Mouse (Mus musculus) heart, embryonic 10.5 days (tissue): Measurements from ENCODE around the gene Mta3. TPM values are rescaled to one million over a fixed set of nuclear protein-coding genes. Genes with fewer than 3 reads are reported as not detected.

Experiments used
- DNase-seq: peaks from one replicate; pipeline ENCODE4 v3.0.0-alpha.2; 2017; ENCODE audit warnings: low spot score
- H3K27ac ChIP-seq: fragments of 300-500 bp; sonication (generic); 2 replicates; pipeline ENCODE4 v1.5.1; 2016; ENCODE audit warnings: mild to moderate bottlenecking
- H3K27me3 ChIP-seq: fragments of 300-500 bp; sonication (generic); 2 replicates; pipeline ENCODE4 v1.6.1; 2016; ENCODE audit warnings: mild to moderate bottlenecking; ENCODE audit not compliant: poor library complexity, insufficient read depth, severe bottlenecking
- H3K36me3 ChIP-seq: fragments of 300-500 bp; sonication (generic); 2 replicates; pipeline ENCODE4 v1.6.1; 2016; ENCODE audit warnings: mild to moderate bottlenecking, moderate library complexity
- H3K4me1 ChIP-seq: fragments of 300-500 bp; sonication (generic); 2 replicates; pipeline ENCODE4 v1.6.1; 2016; ENCODE audit warnings: mild to moderate bottlenecking
- H3K4me3 ChIP-seq: fragments of 300-500 bp; sonication (generic); 2 replicates; pipeline ENCODE4 v1.5.1; 2016; ENCODE audit warnings: mild to moderate bottlenecking, moderate library complexity
- H3K9me3 ChIP-seq: fragments of 300-500 bp; sonication (generic); 2 replicates; pipeline ENCODE4 v1.6.1; 2016; ENCODE audit warnings: mild to moderate bottlenecking, moderate library complexity
- WGBS: fragments of 180-500 bp; shearing (Covaris S2); methylation state at CpG from one replicate; pipeline ENCODE4 v1.1.7; 2016; 5-methylcytosine and 5-hydroxymethylcytosine counted together
- polyA plus RNA-seq: library from polyadenylated mRNA; unstranded; fragments of >200 nt; fragmentation: Nextera tagmentation; extraction: Ambion mirVana; gene quantifications from 2 replicates; pipeline ENCODE4 v1.2.1, GENCODE M21; 2016

The Mta3 gene
- polyA plus RNA-seq: 45.7 and 50.5 TPM in 2 replicates

GRCm38 (mm10) chr17:83706116-83706593 lies at the start of gene Mta3:
TSS of gene Mta3 (plus strand) at chr17:83706163.
- H3K9me3 ChIP-seq: no peaks in the 10 kb centered on the region
- H3K27me3 ChIP-seq: no peaks in the 10 kb centered on the region
- peaks cover 19% of the 10 kb centered on the region; the same call in 1 of the 2 replicates for H3K36me3 ChIP-seq
- peaks cover 22% of the 10 kb centered on the region for H3K4me1 ChIP-seq
- under 1% methylated on average over 30 of the region's 56 CpGs for WGBS
- DNase-seq: peak; percentile 83
- H3K27ac ChIP-seq: peak within 1 kb of the TSS; percentile 100
- H3K4me3 ChIP-seq: peak within 1 kb of the TSS; percentile 98

- DNase-seq: no peak
- Histone ChIP-seq H3K27ac (peak overlapping the region; percentile 36; the same call in 1 of the 2 replicates), H3K4me3 (no peak overlapping the region), H3K36me3 (no peaks in the 10 kb centered on the region), H3K9me3 (no peaks in the 10 kb centered on the region), H3K27me3 (no peaks in the 10 kb centered on the region), H3K4me1 (0 out of 2 replicates have a peak, but pooled peaks cover 12% of the 10 kb centered on the region)
- 83% methylated on average over 9 of the region's 9 CpGs for WGBS
Measured at GRCm38 (mm10) chr17:83657375-83657774, 48.6 kb upstream of the Mta3 start.

- H3K9me3 ChIP-seq: no peaks in the 10 kb centered on the region
- H3K36me3 ChIP-seq: no peaks in the 10 kb centered on the region
- no peaks in the 10 kb centered on the region for H3K27me3 ChIP-seq
- no peak overlapping the region for H3K4me3 ChIP-seq
- WGBS: 43% methylated on average over 1 of the region's 1 CpGs
- H3K4me1 ChIP-seq: 0 out of 2 replicates have a peak, but pooled peaks cover 12% of the 10 kb centered on the region
- DNase-seq: peak; percentile 82
- 0 out of 2 replicates have a peak overlapping the region, but pooled peaks have one; percentile 60 for H3K27ac ChIP-seq
Measured at GRCm38 (mm10) chr17:83658943-83659342, 47.0 kb upstream of the Mta3 start.

GRCm38 (mm10) chr17:83664761-83665160 lies 41.2 kb upstream of the Mta3 start:
- no peak overlapping the region for H3K27ac ChIP-seq
- no peaks in the 10 kb centered on the region for H3K36me3 ChIP-seq
- 48% methylated on average over 8 of the region's 8 CpGs for WGBS
- no peak for DNase-seq
- 0 out of 2 replicates have a peak, but pooled peaks cover 5% of the 10 kb centered on the region for H3K4me1 ChIP-seq
- H3K27me3 ChIP-seq: no peaks in the 10 kb centered on the region
- no peak overlapping the region for H3K4me3 ChIP-seq
- no peaks in the 10 kb centered on the region for H3K9me3 ChIP-seq

GRCm38 (mm10) chr17:83666597-83667287 lies 39.2 kb upstream of the Mta3 start:
- Histone ChIP-seq H3K4me1 (0 out of 2 replicates have a peak, but pooled peaks cover 5% of the 10 kb centered on the region), H3K27ac (peak overlapping the region; percentile 52; the same call in 1 of the 2 replicates)
- WGBS: 45% methylated on average over 13 of the region's 13 CpGs

GRCm38 (mm10) chr17:83667934-83668690 lies 37.9 kb upstream of the Mta3 start:
- no peak overlapping the region for H3K4me3 ChIP-seq
- WGBS: 68% methylated on average over 3 of the region's 3 CpGs
- H3K4me1 ChIP-seq: 0 out of 2 replicates have a peak, but pooled peaks cover 5% of the 10 kb centered on the region
- no peaks in the 10 kb centered on the region for H3K9me3 ChIP-seq
- H3K36me3 ChIP-seq: no peaks in the 10 kb centered on the region
- H3K27me3 ChIP-seq: no peaks in the 10 kb centered on the region
- DNase-seq: no peak
- no peak overlapping the region for H3K27ac ChIP-seq

More at GRCm38 (mm10) chr17:83666597-83667287, 39.2 kb upstream of the Mta3 start:
- Histone ChIP-seq H3K27me3 (no peaks in the 10 kb centered on the region), H3K4me3 (no peak overlapping the region), H3K9me3 (no peaks in the 10 kb centered on the region), H3K36me3 (no peaks in the 10 kb centered on the region)
- peak; percentile 90 for DNase-seq

GRCm38 (mm10) chr17:83672685-83673084 lies 33.3 kb upstream of the Mta3 start:
- 79% methylated on average over 4 of the region's 4 CpGs for WGBS
- no peak for DNase-seq
- no peaks in the 10 kb centered on the region for H3K4me1 ChIP-seq
- H3K9me3 ChIP-seq: no peaks in the 10 kb centered on the region
- H3K27ac ChIP-seq: no peak overlapping the region
- H3K27me3 ChIP-seq: no peaks in the 10 kb centered on the region
- no peak overlapping the region for H3K4me3 ChIP-seq
- no peaks in the 10 kb centered on the region for H3K36me3 ChIP-seq

GRCm38 (mm10) chr17:83677370-83677769 lies 28.6 kb upstream of the Mta3 start:
- 81% methylated on average over 1 of the region's 1 CpGs for WGBS
- no peak overlapping the region for H3K27ac ChIP-seq
- H3K4me3 ChIP-seq: no peak overlapping the region
- H3K9me3 ChIP-seq: no peaks in the 10 kb centered on the region
- no peak for DNase-seq
- H3K27me3 ChIP-seq: no peaks in the 10 kb centered on the region
- no peaks in the 10 kb centered on the region for H3K4me1 ChIP-seq
- H3K36me3 ChIP-seq: no peaks in the 10 kb centered on the region

GRCm38 (mm10) chr17:83681977-83682376 lies 24.0 kb upstream of the Mta3 start:
- 61% methylated on average over 7 of the region's 7 CpGs for WGBS
- no peak overlapping the region for H3K4me3 ChIP-seq

GRCm38 (mm10) chr17:83684475-83684874 lies 21.5 kb upstream of the Mta3 start:
- Histone ChIP-seq H3K4me3 (no peak overlapping the region), H3K27ac (no peak overlapping the region), H3K4me1 (no peaks in the 10 kb centered on the region), H3K9me3 (no peaks in the 10 kb centered on the region), H3K36me3 (no peaks in the 10 kb centered on the region), H3K27me3 (no peaks in the 10 kb centered on the region)
- DNase-seq: no peak
- 82% methylated on average over 7 of the region's 7 CpGs for WGBS

More at GRCm38 (mm10) chr17:83681977-83682376, 24.0 kb upstream of the Mta3 start:
- no peaks in the 10 kb centered on the region for H3K36me3 ChIP-seq
- H3K27me3 ChIP-seq: no peaks in the 10 kb centered on the region
- no peak overlapping the region for H3K27ac ChIP-seq
- H3K4me1 ChIP-seq: no peaks in the 10 kb centered on the region
- no peak for DNase-seq
- no peaks in the 10 kb centered on the region for H3K9me3 ChIP-seq

- Histone ChIP-seq H3K9me3 (no peaks in the 10 kb centered on the region), H3K4me1 (peaks cover 17% of the 10 kb centered on the region), H3K27me3 (no peaks in the 10 kb centered on the region), H3K36me3 (no peaks in the 10 kb centered on the region), H3K27ac (peak overlapping the region; percentile 77), H3K4me3 (no peak overlapping the region)
- DNase-seq: peak; percentile 76
- 29% methylated on average over 2 of the region's 2 CpGs for WGBS
Measured at GRCm38 (mm10) chr17:83690418-83690817, 15.5 kb upstream of the Mta3 start.

GRCm38 (mm10) chr17:83691379-83691778 lies 14.6 kb upstream of the Mta3 start:
- Histone ChIP-seq H3K9me3 (no peaks in the 10 kb centered on the region), H3K27me3 (no peaks in the 10 kb centered on the region), H3K4me1 (peaks cover 17% of the 10 kb centered on the region), H3K4me3 (no peak overlapping the region), H3K27ac (peak overlapping the region; percentile 56; the same call in 1 of the 2 replicates), H3K36me3 (no peaks in the 10 kb centered on the region)
- 45% methylated on average over 4 of the region's 4 CpGs for WGBS
- no peak for DNase-seq

- H3K9me3 ChIP-seq: no peaks in the 10 kb centered on the region
- no peak for DNase-seq
- 76% methylated on average over 9 of the region's 9 CpGs for WGBS
Measured at GRCm38 (mm10) chr17:83693941-83694340, 12.0 kb upstream of the Mta3 start.

More at GRCm38 (mm10) chr17:83693941-83694340, 12.0 kb upstream of the Mta3 start:
- H3K4me1 ChIP-seq: peaks cover 17% of the 10 kb centered on the region
- no peak overlapping the region for H3K4me3 ChIP-seq
- H3K36me3 ChIP-seq: no peaks in the 10 kb centered on the region
- H3K27ac ChIP-seq: no peak overlapping the region
- no peaks in the 10 kb centered on the region for H3K27me3 ChIP-seq
